Mouse (Mus musculus): ENCODE results near the gene Zcchc17.

DNA sequence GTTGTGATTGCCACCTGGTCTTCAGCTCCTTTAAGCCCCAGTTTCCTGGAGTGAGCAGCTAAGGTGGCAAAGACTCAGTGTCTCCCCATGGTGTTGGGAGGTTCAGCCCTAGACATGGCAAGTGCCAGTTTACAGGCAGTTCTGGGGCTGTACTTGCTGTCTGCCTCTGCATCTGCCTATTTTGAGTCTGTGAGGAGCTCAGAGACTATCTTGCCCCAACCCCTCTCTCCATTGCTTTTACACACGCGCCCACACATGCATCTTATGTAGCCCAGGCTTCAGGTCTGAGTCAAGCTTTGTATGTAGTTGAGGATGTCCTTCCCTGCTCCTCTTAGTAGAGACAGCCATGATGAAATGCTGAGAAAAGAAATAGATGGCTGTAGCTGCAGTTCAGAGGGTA lies 19.4 kb upstream of the Zcchc17 start:
- TF ChIP-seq POLR2A (IDR thresholded peaks at IDR 0.05; ENCODE audit: borderline replicate concordance, insufficient read depth, low read length), result no peak
- no peak for TF ChIP-seq CTCF (IDR thresholded peaks at IDR 0.05; ENCODE audit: borderline replicate concordance, insufficient read depth, low read depth, low read length)

Data from cerebellum, adult 2 months (tissue).